8 mouse cellular contexts compared by ENCODE assay signal in the genomic region with DNA sequence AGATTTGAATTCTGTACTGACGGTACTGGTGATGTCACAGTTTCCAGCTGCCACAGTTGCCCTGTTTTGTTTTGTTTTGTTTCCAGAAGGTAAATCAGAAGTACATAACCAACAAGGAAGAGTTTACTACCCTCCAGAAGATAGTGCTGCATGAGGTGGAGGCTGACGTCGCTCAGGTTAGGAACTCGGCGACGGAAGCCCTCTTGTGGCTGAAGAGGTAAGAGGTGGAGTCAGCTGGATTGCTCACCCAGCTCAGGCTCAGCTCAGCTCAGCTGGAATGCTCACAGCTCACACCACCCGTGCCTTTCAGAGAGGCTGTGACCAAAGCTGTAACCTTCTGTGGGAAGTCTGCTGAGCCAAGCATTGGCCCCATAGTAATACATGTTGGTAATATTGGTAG. TPM values are rescaled to one million over a fixed set of nuclear protein-coding genes. Genes with fewer than 3 reads are reported as not detected.
A peak's percentile ranks its signal among the peaks of the same experiment; 100 is the strongest.
DNase-seq lines count a peak whose midpoint lies in the region; ATAC-seq and TF ChIP-seq lines count a peak whose summit lies in the region.

No protein-coding gene starts in this region.

- ATAC-seq in forebrain, embryonic 11.5 days (replicated peaks; ENCODE audit: low FRiP score), result no peak
- ATAC-seq in forebrain, embryonic 15.5 days (replicated peaks), result no peak
- ATAC-seq in midbrain, postnatal 0 days (ENCODE audit: low FRiP score), result no peak
- ATAC-seq in midbrain, embryonic 15.5 days (replicated peaks), result no peak
- no peak for ATAC-seq in lung, embryonic 14.5 days (ENCODE audit: insufficient read depth)

- no peak overlapping the region for H3K9ac ChIP-seq in forebrain, embryonic 11.5 days (ENCODE audit: low read length)
- H3K9ac ChIP-seq in forebrain, embryonic 15.5 days (replicated peaks), result no peak overlapping the region
- H3K9ac ChIP-seq in midbrain, postnatal 0 days (replicated peaks; ENCODE audit: low read length, poor library complexity, severe bottlenecking), result no peak overlapping the region
- H3K9ac ChIP-seq in midbrain, embryonic 15.5 days, result no peak overlapping the region
- no peak overlapping the region for H3K9ac ChIP-seq in lung, embryonic 14.5 days

- H3K4me3 ChIP-seq in forebrain, embryonic 11.5 days (ENCODE audit: low read depth, low read length), result no peak overlapping the region
- no peak overlapping the region for H3K4me3 ChIP-seq in forebrain, embryonic 15.5 days
- H3K4me3 ChIP-seq in midbrain, postnatal 0 days (ENCODE audit: low read depth, low read length), result no peak overlapping the region
- no peak overlapping the region for H3K4me3 ChIP-seq in midbrain, embryonic 15.5 days
- no peak overlapping the region for H3K4me3 ChIP-seq in cortical plate, adult 2 months (ENCODE audit: insufficient read depth, low read length)
- H3K4me3 ChIP-seq in lung, embryonic 14.5 days (ENCODE audit: low read depth, low read length), result no peak overlapping the region

- TF ChIP-seq POLR2A in cortical plate, adult 2 months (IDR thresholded peaks at IDR 0.05; ENCODE audit: extremely low read depth, insufficient read depth, low read length), result no peak

- 31% methylated on average over 7 of the region's 7 CpGs for WGBS in forebrain, embryonic 11.5 days
- WGBS in forebrain, embryonic 15.5 days, result 39% methylated on average over 7 of the region's 7 CpGs
- 36% methylated on average over 7 of the region's 7 CpGs for WGBS in midbrain, postnatal 0 days
- 47% methylated on average over 7 of the region's 7 CpGs for WGBS in midbrain, embryonic 15.5 days
- WGBS in lung, embryonic 14.5 days, result 30% methylated on average over 7 of the region's 7 CpGs

- H3K36me3 ChIP-seq in forebrain, embryonic 11.5 days (ENCODE audit: control insufficient read depth, insufficient read depth, low read length), result peaks cover 2% of the 10 kb centered on the region; the same call in 1 of the 2 replicates
- peaks cover 23% of the 10 kb centered on the region for H3K36me3 ChIP-seq in forebrain, embryonic 15.5 days
- peaks cover 21% of the 10 kb centered on the region for H3K36me3 ChIP-seq in midbrain, postnatal 0 days (ENCODE audit: insufficient read depth, low read length)
- peaks cover 5% of the 10 kb centered on the region for H3K36me3 ChIP-seq in midbrain, embryonic 15.5 days (replicated peaks)
- peaks cover 27% of the 10 kb centered on the region; the same call in 1 of the 2 replicates for H3K36me3 ChIP-seq in lung, embryonic 14.5 days (ENCODE audit: insufficient read depth)

- peak; percentile 51 for DNase-seq in forebrain, embryonic 11.5 days (ENCODE audit: low spot score)
- peak; percentile 23 for DNase-seq in midbrain, postnatal 0 days (ENCODE audit: low spot score)
- DNase-seq in lung, embryonic 14.5 days, result peak; percentile 53
- DNase-seq in adipocyte (ENCODE audit: low spot score), result no peak
- DNase-seq in ovary, postnatal 14 days (ENCODE audit: low spot score), result no peak

- H3K27me3 ChIP-seq in forebrain, embryonic 11.5 days (ENCODE audit: control insufficient read depth, insufficient read depth, low read length), result no peaks in the 10 kb centered on the region
- no peaks in the 10 kb centered on the region for H3K27me3 ChIP-seq in forebrain, embryonic 15.5 days
- H3K27me3 ChIP-seq in midbrain, postnatal 0 days (ENCODE audit: insufficient read depth, low read length), result no peaks in the 10 kb centered on the region
- H3K27me3 ChIP-seq in midbrain, embryonic 15.5 days (replicated peaks), result no peaks in the 10 kb centered on the region
- no peaks in the 10 kb centered on the region for H3K27me3 ChIP-seq in lung, embryonic 14.5 days (ENCODE audit: insufficient read depth, low read length)

- peak; percentile 68 for TF ChIP-seq CTCF in midbrain, postnatal 0 days (IDR thresholded peaks at IDR 0.05)
- peak; percentile 31; the same call in 1 of the 2 replicates for TF ChIP-seq CTCF in cortical plate, adult 2 months (IDR thresholded peaks at IDR 0.05; ENCODE audit: extremely low read depth, insufficient read depth, low read length)
- TF ChIP-seq CTCF in lung, embryonic 14.5 days (IDR thresholded peaks at IDR 0.05; ENCODE audit: low read depth), result peak; percentile 56

- H3K9me3 ChIP-seq in forebrain, embryonic 11.5 days (ENCODE audit: control insufficient read depth, low read length), result no peaks in the 10 kb centered on the region
- no peaks in the 10 kb centered on the region for H3K9me3 ChIP-seq in forebrain, embryonic 15.5 days
- H3K9me3 ChIP-seq in midbrain, postnatal 0 days (ENCODE audit: low read length), result no peaks in the 10 kb centered on the region
- H3K9me3 ChIP-seq in midbrain, embryonic 15.5 days, result no peaks in the 10 kb centered on the region
- no peaks in the 10 kb centered on the region for H3K9me3 ChIP-seq in lung, embryonic 14.5 days (ENCODE audit: low read depth, low read length)

- no peaks in the 10 kb centered on the region for H3K4me1 ChIP-seq in forebrain, embryonic 11.5 days (replicated peaks; ENCODE audit: control insufficient read depth, insufficient read depth, low read length)
- no peaks in the 10 kb centered on the region for H3K4me1 ChIP-seq in forebrain, embryonic 15.5 days
- H3K4me1 ChIP-seq in midbrain, postnatal 0 days (ENCODE audit: insufficient read depth, low read length), result no peaks in the 10 kb centered on the region
- no peaks in the 10 kb centered on the region for H3K4me1 ChIP-seq in midbrain, embryonic 15.5 days
- H3K4me1 ChIP-seq in cortical plate, adult 2 months (ENCODE audit: control insufficient read depth, insufficient read depth, low read length), result no peaks in the 10 kb centered on the region
- no peaks in the 10 kb centered on the region for H3K4me1 ChIP-seq in lung, embryonic 14.5 days (ENCODE audit: insufficient read depth)

- H3K4me2 ChIP-seq in forebrain, embryonic 11.5 days (ENCODE audit: low read depth, low read length, severe bottlenecking), result no peak overlapping the region
- H3K4me2 ChIP-seq in forebrain, embryonic 15.5 days (replicated peaks), result no peak overlapping the region
- H3K4me2 ChIP-seq in midbrain, postnatal 0 days (ENCODE audit: low read depth, low read length, poor library complexity, severe bottlenecking), result no peak overlapping the region
- H3K4me2 ChIP-seq in midbrain, embryonic 15.5 days, result no peak overlapping the region
- H3K4me2 ChIP-seq in lung, embryonic 14.5 days, result no peak overlapping the region

- no peak overlapping the region for H3K27ac ChIP-seq in forebrain, embryonic 11.5 days (ENCODE audit: low read depth, low read length)
- no peak overlapping the region for H3K27ac ChIP-seq in forebrain, embryonic 15.5 days (replicated peaks)
- H3K27ac ChIP-seq in midbrain, postnatal 0 days (ENCODE audit: low read depth, low read length), result no peak overlapping the region
- H3K27ac ChIP-seq in midbrain, embryonic 15.5 days, result no peak overlapping the region
- H3K27ac ChIP-seq in cortical plate, adult 2 months (ENCODE audit: insufficient read depth, low read length), result no peak overlapping the region
- no peak overlapping the region for H3K27ac ChIP-seq in lung, embryonic 14.5 days (ENCODE audit: low read depth)

RNA-seq across cellular contexts. Expression of gene Fkbp14, which starts 32.6 kb away (rescaled TPM):
- polyA plus RNA-seq in forebrain, embryonic 11.5 days (2014; fragmentation: Nextera tagmentation; extraction: Ambion mirVana), result 15.4 and 18.8 TPM in 2 replicates
- 6.6 and 7.4 TPM in 2 replicates for polyA plus RNA-seq in forebrain, embryonic 15.5 days (2015; fragmentation: Nextera tagmentation; extraction: Ambion mirVana)
- total RNA-seq in midbrain, postnatal 0 days (2014; rRNA removed), result 5.6 and 8.2 TPM in 2 replicates
- 5.4 and 6.4 TPM in 2 replicates for polyA plus RNA-seq in midbrain, postnatal 0 days (2015; fragmentation: Nextera tagmentation; extraction: Ambion mirVana)
- 7.0 and 7.8 TPM in 2 replicates for polyA plus RNA-seq in midbrain, embryonic 15.5 days (2015; fragmentation: Nextera tagmentation; extraction: Ambion mirVana)
- 11.3 and 11.4 TPM in 2 replicates for polyA plus RNA-seq in cortical plate, adult 2 months (2012; rRNA removed)
- polyA plus RNA-seq in lung, embryonic 14.5 days (2014; fragmentation: Nextera tagmentation; extraction: Ambion mirVana), result 21.5 and 28.1 TPM in 2 replicates

RNA-seq across cellular contexts. Expression of gene Plekha8, which starts 34.8 kb away (rescaled TPM):
- polyA plus RNA-seq in forebrain, embryonic 11.5 days (2014; fragmentation: Nextera tagmentation; extraction: Ambion mirVana), result 25.8 and 25.9 TPM in 2 replicates
- polyA plus RNA-seq in forebrain, embryonic 15.5 days (2015; fragmentation: Nextera tagmentation; extraction: Ambion mirVana), result 9.6 and 10.2 TPM in 2 replicates
- total RNA-seq in midbrain, postnatal 0 days (2014; rRNA removed), result 14.9 and 17.0 TPM in 2 replicates
- polyA plus RNA-seq in midbrain, postnatal 0 days (2015; fragmentation: Nextera tagmentation; extraction: Ambion mirVana), result 4.8 and 5.2 TPM in 2 replicates
- 9.5 and 10.5 TPM in 2 replicates for polyA plus RNA-seq in midbrain, embryonic 15.5 days (2015; fragmentation: Nextera tagmentation; extraction: Ambion mirVana)
- 7.3 and 7.8 TPM in 2 replicates for polyA plus RNA-seq in cortical plate, adult 2 months (2012; rRNA removed)
- polyA plus RNA-seq in lung, embryonic 14.5 days (2014; fragmentation: Nextera tagmentation; extraction: Ambion mirVana), result 11.8 and 12.5 TPM in 2 replicates

RNA-seq across cellular contexts. Expression of gene Mturn, which starts 51.7 kb away (rescaled TPM):
- polyA plus RNA-seq in forebrain, embryonic 11.5 days (2014; fragmentation: Nextera tagmentation; extraction: Ambion mirVana), result 18.5 and 20.0 TPM in 2 replicates
- polyA plus RNA-seq in forebrain, embryonic 15.5 days (2015; fragmentation: Nextera tagmentation; extraction: Ambion mirVana), result 121 and 129 TPM in 2 replicates
- total RNA-seq in midbrain, postnatal 0 days (2014; rRNA removed), result 163 and 213 TPM in 2 replicates
- polyA plus RNA-seq in midbrain, postnatal 0 days (2015; fragmentation: Nextera tagmentation; extraction: Ambion mirVana), result 92.8 and 93.2 TPM in 2 replicates
- 103 TPM in 2 replicates for polyA plus RNA-seq in midbrain, embryonic 15.5 days (2015; fragmentation: Nextera tagmentation; extraction: Ambion mirVana)
- polyA plus RNA-seq in cortical plate, adult 2 months (2012; rRNA removed), result 51.3 and 57.0 TPM in 2 replicates
- 3.1 and 4.7 TPM in 2 replicates for polyA plus RNA-seq in lung, embryonic 14.5 days (2014; fragmentation: Nextera tagmentation; extraction: Ambion mirVana)

Comparison
In these comparisons a context has a peak if more than half of its experiments do, and no peak if none do; other contexts are left out.
1. DNase-seq: peak in forebrain, embryonic 11.5 days (single experiment), midbrain, postnatal 0 days (single experiment) and lung, embryonic 14.5 days (single experiment); none in adipocyte (single experiment) and ovary, postnatal 14 days (single experiment).
2. Peak in every context shown above with its lines, with median percentiles within 50 percentile points of each other: CTCF ChIP-seq.